Mouse (Mus musculus): ENCODE measurements around the gene Brip1. TPM values are rescaled to one million over a fixed set of nuclear protein-coding genes. Genes with fewer than 3 reads are reported as not detected.

Brip1 gene
- polyA plus RNA-seq, 1 experiment from 2014 or later = 8.4 TPM

DNA sequence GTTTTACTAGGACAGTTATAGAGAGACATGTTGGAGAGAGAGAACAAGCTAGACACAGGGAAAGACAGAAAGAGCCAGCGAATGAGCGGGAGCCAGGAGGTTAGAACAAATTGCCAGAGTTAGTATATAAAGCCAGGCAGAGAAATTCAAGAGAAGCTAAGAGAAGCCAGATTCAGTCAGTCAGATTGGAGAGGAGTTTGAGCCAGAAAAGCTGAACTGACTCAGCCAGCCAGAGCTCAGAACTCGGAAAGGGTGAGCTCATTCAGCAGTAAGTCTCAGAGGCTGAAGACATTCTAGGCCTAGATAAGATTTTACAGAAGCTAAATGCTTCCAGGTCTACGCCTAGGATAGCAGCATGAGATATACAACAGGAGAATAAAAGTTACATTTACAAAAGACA, 190.5 kb downstream of the Brip1 start:
- ATAC-seq (ENCODE audit: low FRiP score, low read depth) = no peak
- Histone ChIP-seq H3K4me3 (no peak overlapping the region), H3K27me3 (no peaks in the 10 kb centered on the region), H3K9ac (no peak overlapping the region), H3K4me1 (peaks cover 6% of the 10 kb centered on the region), H3K9me3 (no peaks in the 10 kb centered on the region), H3K27ac (no peak overlapping the region), H3K36me3 (no peaks in the 10 kb centered on the region), H3K4me2 (replicated peaks) (no peak overlapping the region)
- WGBS = 86% methylated on average over 4 of the region's 4 CpGs

DNA sequence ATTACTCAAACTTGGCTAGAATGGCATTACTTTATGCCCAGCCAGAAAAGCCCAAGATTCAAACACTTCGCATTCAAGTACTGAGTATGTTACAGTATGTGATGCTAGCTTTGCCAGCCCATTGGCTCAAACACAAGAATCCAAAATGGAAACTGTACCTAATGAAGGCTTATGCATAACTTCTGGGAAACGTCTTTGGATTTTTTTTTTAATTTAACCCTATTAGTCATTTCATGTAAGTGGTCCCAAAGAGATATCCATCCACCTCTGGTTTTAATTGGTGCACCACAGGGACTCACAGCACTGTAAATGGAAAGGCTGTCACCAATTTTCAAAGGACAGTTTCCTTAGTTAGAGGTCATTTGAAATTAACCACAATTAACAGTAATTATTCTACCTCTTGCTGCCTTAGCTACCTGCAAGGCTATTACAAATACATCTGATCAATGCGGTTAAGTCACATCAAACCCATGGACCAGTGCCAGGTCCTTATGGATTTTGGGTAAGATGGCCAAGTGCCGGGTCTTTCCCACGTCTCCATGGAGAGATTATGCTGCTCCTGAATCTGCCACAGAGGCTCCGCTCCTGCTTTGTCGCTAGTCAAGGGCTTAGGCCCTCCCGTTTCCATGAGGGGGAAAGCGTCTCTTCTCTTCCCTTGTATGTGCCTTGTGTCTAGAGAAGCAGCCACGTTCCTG, 192.6 kb downstream of the Brip1 start:
- H3K36me3 ChIP-seq = no peaks in the 10 kb centered on the region
- H3K9me3 ChIP-seq = no peaks in the 10 kb centered on the region
- H3K4me1 ChIP-seq = no peaks in the 10 kb centered on the region
- no peak overlapping the region for H3K4me2 ChIP-seq (replicated peaks)
- no peak for ATAC-seq (ENCODE audit: low FRiP score, low read depth)
- no peak overlapping the region for H3K4me3 ChIP-seq
- no peaks in the 10 kb centered on the region for H3K27me3 ChIP-seq
- H3K27ac ChIP-seq = no peak overlapping the region
- H3K9ac ChIP-seq = no peak overlapping the region
- WGBS = 78% methylated on average over 10 of the region's 10 CpGs

Other genes starting within 250 kb of the Brip1 start
- 34.3 and 35.3 TPM in 2 replicates for gene Ints2, start 56.4 kb upstream of the Brip1 start, polyA plus RNA-seq (2015; fragmentation: Nextera tagmentation; extraction: Ambion mirVana)
- gene Med13, start 156.4 kb upstream of the Brip1 start, polyA plus RNA-seq (2015; fragmentation: Nextera tagmentation; extraction: Ambion mirVana) = 10.2 and 10.7 TPM in 2 replicates

All from limb, embryonic 13.5 days (tissue).